Comparison of ENCODE assay signal across 8 mouse cellular contexts in genomic region chr12:82946507-82946906, GRCm38 (mm10).
DNase-seq lines count a peak whose midpoint lies in the region; ATAC-seq lines count a peak whose summit lies in the region.

No protein-coding gene starts in this region.

- H3K36me3 ChIP-seq in midbrain, embryonic 11.5 days (ENCODE audit: control insufficient read depth, insufficient read depth, low read length), result no peaks in the 10 kb centered on the region
- no peaks in the 10 kb centered on the region for H3K36me3 ChIP-seq in midbrain, embryonic 16.5 days (ENCODE audit: control insufficient read depth, insufficient read depth, low read length)

- ATAC-seq in midbrain, embryonic 11.5 days (ENCODE audit: low FRiP score), result no peak
- no peak for ATAC-seq in midbrain, embryonic 16.5 days

- no peak overlapping the region for H3K27ac ChIP-seq in midbrain, embryonic 11.5 days (ENCODE audit: low read depth, low read length)
- H3K27ac ChIP-seq in midbrain, embryonic 16.5 days (ENCODE audit: low read length), result no peak overlapping the region

- no peaks in the 10 kb centered on the region for H3K9me3 ChIP-seq in midbrain, embryonic 11.5 days (ENCODE audit: control insufficient read depth, low read length)
- H3K9me3 ChIP-seq in midbrain, embryonic 16.5 days (replicated peaks; ENCODE audit: control insufficient read depth, low read length, poor library complexity, severe bottlenecking), result no peaks in the 10 kb centered on the region

- WGBS in midbrain, embryonic 11.5 days, result 24% methylated on average over 5 of the region's 5 CpGs
- 16% methylated on average over 5 of the region's 5 CpGs for WGBS in midbrain, embryonic 16.5 days

- H3K27me3 ChIP-seq in midbrain, embryonic 11.5 days (ENCODE audit: control insufficient read depth, insufficient read depth, low read length), result no peaks in the 10 kb centered on the region
- no peaks in the 10 kb centered on the region for H3K27me3 ChIP-seq in midbrain, embryonic 16.5 days (ENCODE audit: control insufficient read depth, insufficient read depth, low read depth, low read length)

- peak; percentile 99 for DNase-seq in midbrain, embryonic 11.5 days (ENCODE audit: low spot score, missing footprints)
- peak; percentile 93 to 94 for DNase-seq in cerebellum, postnatal 14 days
- peak; percentile 84 for DNase-seq in gastrocnemius, adult 18-20 months (ENCODE audit: low spot score)
- DNase-seq in kidney, adult 18-20 months, result peak; percentile 85
- DNase-seq in left cerebral cortex, postnatal 36 days (ENCODE audit: low spot score in 2 of 2), result peak; percentile 82
- DNase-seq in ovary, postnatal 10 days (ENCODE audit: low spot score), result peak; percentile 60
- DNase-seq in thymus, postnatal 25 days, result peak; percentile 66

- no peak overlapping the region for H3K4me2 ChIP-seq in midbrain, embryonic 11.5 days
- no peak overlapping the region for H3K4me2 ChIP-seq in midbrain, embryonic 16.5 days (ENCODE audit: low read length)

- no peak overlapping the region for H3K9ac ChIP-seq in midbrain, embryonic 11.5 days (ENCODE audit: low read length)
- no peak overlapping the region for H3K9ac ChIP-seq in midbrain, embryonic 16.5 days (ENCODE audit: low read depth, low read length)

- H3K4me3 ChIP-seq in midbrain, embryonic 11.5 days (ENCODE audit: low read depth, low read length), result no peak overlapping the region
- no peak overlapping the region for H3K4me3 ChIP-seq in midbrain, embryonic 16.5 days (ENCODE audit: low read depth, low read length)

- H3K4me1 ChIP-seq in midbrain, embryonic 11.5 days (ENCODE audit: control insufficient read depth, insufficient read depth, low read length), result no peaks in the 10 kb centered on the region
- no peaks in the 10 kb centered on the region for H3K4me1 ChIP-seq in midbrain, embryonic 16.5 days (ENCODE audit: control insufficient read depth, insufficient read depth, low read length)

- intact Hi-C loops in left cerebral cortex, postnatal 36 days (cut with DNase I), result loop anchor here (2.0 to 10.0 kb wide), 3 partner anchors 246 to 448 kb away; no protein-coding TSS in a partner anchor
